Mouse (Mus musculus) brown adipose tissue, adult 24 weeks (tissue): ENCODE measurements around the gene Ptpn6. TPM values are rescaled to one million over a fixed set of nuclear protein-coding genes. Genes with fewer than 3 reads are reported as not detected.
A peak's percentile ranks its signal among the peaks of the same experiment; 100 is the strongest.

Experiments
- H3K27ac ChIP-seq: fragments of 200-500 bp; replicated peaks from 2 replicates; pipeline ENCODE4 v1.5.1; 2012; ENCODE audit warnings: low read depth, mild to moderate bottlenecking, low read length
- H3K4me1 ChIP-seq: fragments of 200-500 bp; 2 replicates; pipeline ENCODE4 v1.6.1; 2012; ENCODE audit warnings: low read length, mixed read lengths; ENCODE audit not compliant: control insufficient read depth, insufficient read depth, insufficient read length
- H3K4me3 ChIP-seq: fragments of 200-500 bp; 2 replicates; pipeline ENCODE4 v1.5.1; 2012; ENCODE audit warnings: low read depth, mild to moderate bottlenecking, low read length, moderate library complexity; ENCODE audit not compliant: insufficient read depth
- polyA plus RNA-seq: library from polyadenylated mRNA; stranded (reverse); fragments of >200 nt; gene quantifications from 2 replicates; pipeline ENCODE4 v1.2.4, GENCODE M21; 2012; ENCODE audit not compliant: missing spikeins, insufficient read depth, insufficient read length

Ptpn6 gene
- polyA plus RNA-seq, 1 experiment: 13.5 TPM

DNA sequence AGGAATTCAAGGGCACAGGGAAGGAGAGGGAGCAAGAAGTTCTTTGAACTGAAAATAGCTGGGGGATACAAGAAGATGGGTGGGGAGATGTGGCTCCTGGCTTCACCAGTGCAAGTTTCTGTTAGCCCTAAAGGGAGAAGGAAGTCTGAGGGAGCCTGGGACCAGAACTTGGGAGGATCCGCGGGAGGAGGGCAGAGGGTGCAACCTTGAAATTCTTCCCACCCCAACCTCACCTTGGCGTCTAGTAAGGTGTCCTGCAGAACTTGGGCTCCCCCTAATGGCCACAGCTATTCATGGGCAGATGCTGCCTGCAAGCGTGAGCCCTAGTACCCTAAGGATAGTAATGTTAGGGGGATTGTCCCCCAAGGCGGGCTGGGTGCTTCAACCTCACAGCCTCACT, 20.7 kb upstream of the Ptpn6 start:
- Histone ChIP-seq H3K27ac (peak overlapping the region; percentile 79), H3K4me1 (peaks cover 11% of the 10 kb centered on the region), H3K4me3 (no peak overlapping the region)

DNA sequence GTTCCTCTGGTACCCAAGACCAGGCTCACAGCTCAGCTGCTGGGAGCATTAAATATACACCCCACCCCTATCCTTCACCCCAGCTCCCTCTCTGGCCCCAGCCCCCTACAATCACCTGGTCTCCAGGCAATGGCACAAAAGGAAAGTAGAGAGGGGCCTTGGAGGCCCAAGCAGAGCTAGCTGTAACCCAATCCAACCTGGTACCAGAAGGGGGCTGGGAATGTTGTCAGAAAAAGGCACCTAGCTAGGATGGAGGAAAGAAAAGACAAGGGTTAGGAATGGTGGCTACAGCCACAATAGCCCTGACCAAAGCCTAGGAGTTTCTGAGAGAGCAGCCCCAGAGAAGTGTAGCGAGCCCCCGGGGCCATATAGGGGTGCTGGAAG, 20.3 kb upstream of the Ptpn6 start:
- peak overlapping the region; percentile 79 for H3K27ac ChIP-seq
- H3K4me1 ChIP-seq: peaks cover 11% of the 10 kb centered on the region
- no peak overlapping the region for H3K4me3 ChIP-seq

DNA sequence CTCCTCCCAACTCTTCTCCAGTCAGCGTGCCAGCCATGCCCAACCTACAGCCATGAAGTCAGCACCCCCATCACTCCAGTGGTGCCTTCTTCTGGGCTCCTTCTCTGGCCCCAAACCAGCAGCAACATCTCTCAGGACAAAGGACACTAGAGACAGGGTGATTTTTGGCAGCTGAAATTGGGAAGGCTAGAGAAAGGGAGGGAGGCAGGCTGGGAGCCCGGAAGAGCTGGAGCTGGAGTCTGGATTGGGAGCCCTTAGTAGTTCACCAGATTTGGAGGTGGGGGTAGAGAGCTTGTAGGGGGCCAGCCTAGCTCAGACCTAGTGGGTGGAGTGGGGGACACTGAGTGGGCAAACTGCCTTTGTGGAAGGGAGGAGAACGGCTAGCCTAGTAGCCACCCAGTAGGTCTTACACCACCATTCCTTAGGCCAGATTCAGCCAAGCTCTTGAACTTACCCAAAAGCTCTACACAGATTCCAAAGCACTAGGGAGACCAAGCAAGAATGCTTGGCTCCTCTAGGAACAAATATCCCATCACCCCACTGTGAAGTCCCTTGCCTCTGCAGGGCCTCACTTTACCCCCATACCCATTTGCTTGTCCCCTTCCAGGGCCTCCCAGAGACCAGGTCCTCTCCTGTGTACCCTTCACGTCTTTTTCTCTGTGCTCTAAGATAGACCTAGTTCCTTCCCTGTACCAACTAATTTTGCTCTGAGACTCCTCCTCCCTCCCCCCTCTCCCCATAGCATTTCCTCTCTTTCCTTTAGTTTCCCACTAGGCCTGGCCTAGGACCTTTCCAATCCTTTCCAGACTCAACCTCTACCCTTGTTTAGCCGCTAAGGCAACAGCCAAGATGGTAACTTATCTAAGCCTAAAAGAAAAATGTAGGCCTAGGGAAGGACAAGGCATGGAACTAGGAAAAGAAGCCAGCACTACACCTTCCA, 19.7 kb upstream of the Ptpn6 start:
- Histone ChIP-seq H3K4me3 (peak overlapping the region; percentile 72), H3K27ac (peak overlapping the region; percentile 86), H3K4me1 (peaks cover 13% of the 10 kb centered on the region)

DNA sequence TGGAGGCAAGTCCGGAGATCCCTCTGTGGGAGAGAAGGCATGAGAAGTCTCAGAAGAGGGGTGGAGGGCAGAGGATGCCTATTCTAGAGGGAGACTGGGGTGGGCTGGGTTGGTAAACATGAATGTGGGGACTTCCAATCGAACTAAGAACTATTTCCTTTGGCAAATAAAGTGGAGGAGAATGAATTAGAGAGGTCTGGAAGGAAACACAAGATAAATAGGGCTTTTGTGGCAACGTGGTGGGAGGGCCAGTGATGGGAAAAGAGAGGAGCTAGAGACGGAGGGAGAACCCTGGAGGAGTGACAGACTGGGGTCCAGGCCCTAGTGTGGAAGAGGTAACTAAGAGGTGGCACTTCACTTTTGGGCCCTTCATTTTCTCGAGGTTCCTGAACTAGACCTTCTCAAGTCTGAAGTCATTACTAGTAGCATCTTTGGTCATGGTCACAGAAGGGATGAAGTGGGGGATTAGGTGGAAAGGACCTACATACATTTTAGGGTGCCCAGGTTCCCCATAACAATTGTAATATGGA, 18.9 kb upstream of the Ptpn6 start:
- H3K4me1 ChIP-seq: peaks cover 13% of the 10 kb centered on the region
- H3K27ac ChIP-seq: peak overlapping the region; percentile 39
- peak overlapping the region; percentile 72 for H3K4me3 ChIP-seq

DNA sequence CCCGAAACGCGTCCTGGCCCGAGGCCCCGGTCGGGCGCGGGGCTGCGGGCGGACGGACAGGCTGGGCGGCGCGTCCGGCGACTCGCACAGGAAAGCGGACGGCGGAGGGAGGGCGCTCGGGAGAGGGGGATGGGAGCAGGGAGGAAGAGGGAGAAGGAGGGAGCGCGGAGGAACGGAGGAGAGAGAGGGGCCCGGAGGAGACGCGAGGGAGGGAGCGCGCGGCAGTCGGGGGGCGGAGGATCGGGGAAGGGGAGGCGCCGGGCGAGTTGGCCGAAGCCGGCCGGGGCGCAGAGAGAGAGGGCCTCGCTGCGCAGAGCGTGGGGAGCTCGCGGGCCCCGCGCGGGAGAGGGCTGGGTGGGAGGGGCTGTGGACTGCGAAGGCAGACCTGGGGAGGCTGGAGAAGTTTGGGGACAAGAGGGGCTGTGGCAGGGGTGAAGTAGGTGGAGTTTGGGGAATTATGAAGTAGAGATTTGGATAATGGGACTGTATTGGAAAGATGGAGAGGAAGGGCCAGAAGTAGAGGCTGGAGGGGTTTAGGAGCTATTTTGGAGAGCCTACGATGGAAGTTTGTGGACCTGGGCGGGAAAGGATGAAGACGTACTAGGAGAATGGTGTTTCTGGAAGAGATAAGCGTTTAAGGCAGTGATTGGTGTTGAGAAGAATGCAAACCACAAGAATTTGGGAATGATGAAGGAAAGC, 18.3 kb upstream of the Ptpn6 start:
- Histone ChIP-seq H3K27ac (peak overlapping the region; percentile 55), H3K4me3 (peak overlapping the region; percentile 72), H3K4me1 (peaks cover 13% of the 10 kb centered on the region)

DNA sequence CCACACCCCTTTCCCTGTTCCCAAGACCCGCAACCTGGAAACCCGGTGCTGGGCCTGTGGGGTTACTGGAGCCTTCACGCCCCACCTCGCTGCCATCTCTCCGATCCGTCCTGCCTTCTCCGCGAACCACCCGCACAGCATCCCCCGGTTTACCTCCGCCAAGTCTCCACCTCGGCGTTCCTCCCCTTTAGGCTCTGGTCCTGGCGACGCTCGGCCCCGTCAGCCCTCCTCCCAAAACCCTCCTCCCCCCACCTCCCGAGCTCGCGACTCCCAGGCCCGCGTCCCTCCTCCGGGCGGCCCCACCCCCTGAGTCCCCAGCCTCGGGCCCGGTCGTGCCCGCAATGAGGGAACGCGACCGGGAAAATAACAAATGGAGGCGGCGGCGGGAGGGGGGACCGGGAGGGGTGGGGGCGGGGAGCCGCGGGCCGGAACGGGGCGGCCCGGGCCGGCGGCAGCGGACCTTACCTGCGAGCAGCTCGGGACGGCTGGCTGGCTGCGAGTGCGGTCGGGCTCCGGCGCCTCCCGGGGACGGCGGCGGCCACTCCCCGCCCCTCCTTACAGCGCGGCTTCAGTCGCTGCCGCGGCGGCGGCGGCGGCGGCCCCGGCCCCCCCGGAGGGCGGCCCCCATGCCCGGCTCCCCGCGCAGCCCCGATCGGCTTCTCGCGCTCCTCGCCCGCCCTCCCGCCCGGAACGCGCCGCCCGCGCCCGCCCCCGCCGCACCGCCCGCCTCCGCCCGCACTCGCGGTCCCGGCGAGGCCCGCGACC, 17.5 kb upstream of the Ptpn6 start, which contains the start of the genes Gm45234 and Atn1:
Gm45234 (minus strand) TSS at position 191 of the 765 bp plus-strand sequence.
Atn1 (minus strand) TSS at position 694 of the 765 bp plus-strand sequence.
- H3K27ac ChIP-seq: peak within 1 kb of the TSS; percentile 77
- peaks cover 13% of the 10 kb centered on the region for H3K4me1 ChIP-seq
- H3K4me3 ChIP-seq: peak within 1 kb of the TSS; percentile 85

DNA sequence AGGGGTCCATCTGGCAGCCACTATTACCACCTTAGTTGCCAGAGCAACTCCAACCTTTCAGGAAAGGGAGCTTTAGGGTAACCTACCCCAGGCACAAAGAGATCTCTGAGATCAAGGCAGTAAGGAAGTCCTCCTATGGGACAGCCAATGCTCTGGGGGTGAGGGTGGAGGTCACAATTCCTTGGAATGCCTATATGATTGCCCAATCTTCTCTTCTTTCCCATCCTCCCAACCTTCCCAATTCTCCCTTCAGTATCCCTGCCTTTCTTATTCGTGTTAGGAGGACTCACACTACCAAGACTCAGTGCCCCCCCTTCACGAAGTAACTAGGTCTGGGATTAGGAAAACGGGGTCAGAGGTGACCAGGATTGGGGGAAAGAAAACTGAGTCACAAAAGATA, 16.8 kb upstream of the Ptpn6 start:
- Histone ChIP-seq H3K4me1 (peaks cover 13% of the 10 kb centered on the region), H3K4me3 (peak overlapping the region; percentile 85), H3K27ac (peak overlapping the region; percentile 77)

DNA sequence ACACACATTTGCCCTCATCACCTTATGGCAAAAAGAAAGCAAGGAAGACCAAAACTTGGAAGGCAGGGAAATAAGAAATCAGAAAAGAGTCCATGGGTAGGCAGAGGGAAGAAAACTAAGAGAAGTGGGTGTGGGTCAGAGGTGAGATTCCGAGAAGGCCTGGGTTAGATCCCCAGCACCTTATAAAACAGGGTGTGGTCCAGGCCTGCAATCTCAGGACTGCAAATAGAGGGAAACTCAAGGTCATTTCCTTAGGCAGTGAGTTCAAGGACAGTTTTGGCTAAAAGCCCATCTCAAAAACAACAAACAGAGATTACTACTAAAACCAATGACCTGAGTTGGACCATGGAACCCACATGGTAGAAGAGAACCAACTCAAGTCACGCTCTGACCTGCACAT, 15.3 kb upstream of the Ptpn6 start:
- Histone ChIP-seq H3K4me1 (peaks cover 13% of the 10 kb centered on the region), H3K4me3 (no peak overlapping the region), H3K27ac (0 out of 2 replicates have a peak overlapping the region, but pooled peaks have one; percentile 24)

DNA sequence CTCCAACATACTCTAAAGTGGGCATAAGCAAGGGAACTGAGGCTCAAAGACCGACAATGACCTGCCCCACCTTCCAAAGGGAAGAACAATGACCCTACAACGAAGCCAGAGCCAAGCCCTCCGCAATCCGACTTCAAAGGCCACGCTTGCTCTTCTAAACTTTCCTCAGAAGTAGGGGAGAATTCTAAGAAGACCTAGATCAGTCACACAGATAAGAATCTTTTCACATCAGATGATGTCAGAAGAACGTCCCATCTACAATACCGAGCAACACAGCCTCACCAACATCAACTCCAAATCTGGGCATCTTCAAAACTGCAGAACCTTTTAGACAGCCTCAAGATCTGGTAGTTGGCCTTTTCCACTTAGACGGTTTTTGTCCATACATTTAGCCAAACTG, 11.9 kb upstream of the Ptpn6 start:
- H3K4me3 ChIP-seq: no peak overlapping the region
- H3K27ac ChIP-seq: no peak overlapping the region
- H3K4me1 ChIP-seq: peaks cover 3% of the 10 kb centered on the region

DNA sequence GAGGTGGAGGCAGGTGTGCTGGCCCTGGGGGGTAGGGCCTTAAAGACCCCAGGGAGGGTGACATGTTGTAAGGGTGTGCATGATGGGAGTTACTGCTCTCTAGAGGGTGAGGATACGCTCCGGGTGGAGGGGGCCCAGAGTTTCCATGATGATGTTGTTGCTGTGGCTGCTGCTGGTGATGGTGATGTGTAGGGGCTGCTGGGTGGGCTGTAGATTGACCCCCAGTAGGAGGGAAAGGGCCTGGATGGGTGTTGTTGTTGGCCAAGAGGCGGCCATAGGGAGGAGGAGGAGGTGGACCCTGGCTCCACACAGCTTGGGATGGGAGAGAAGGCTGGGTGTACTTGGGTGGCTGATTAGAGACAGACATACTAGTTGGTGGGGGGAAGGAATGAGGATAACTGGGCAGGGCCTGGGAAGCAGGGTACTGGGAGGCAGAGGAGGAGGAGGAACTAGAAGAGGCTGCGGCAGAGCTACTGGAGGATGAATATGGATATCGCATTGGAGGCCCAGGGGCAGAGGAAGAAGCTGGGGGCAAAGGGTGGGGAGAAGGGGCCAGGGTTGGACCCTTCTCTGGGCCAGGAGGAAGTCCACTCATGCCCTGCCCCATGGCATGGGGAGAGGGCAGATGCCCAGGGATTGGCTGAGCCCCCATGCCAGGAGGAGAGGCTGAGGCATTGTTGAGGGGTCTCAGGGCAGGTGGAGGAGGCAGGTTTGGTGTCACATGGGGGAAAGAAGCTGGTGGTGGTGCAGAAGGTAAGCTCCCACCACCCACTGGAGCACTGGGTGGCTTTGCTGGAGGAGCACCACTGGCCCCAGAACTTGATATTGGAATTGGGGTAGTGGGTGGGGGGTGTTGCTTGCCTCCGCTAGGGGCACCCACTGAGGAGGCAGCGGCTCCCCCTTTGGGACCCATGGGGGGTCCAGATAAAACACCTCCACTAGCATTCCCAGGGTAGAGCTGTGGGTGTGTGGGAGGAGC, 8.4 kb upstream of the Ptpn6 start:
- peak overlapping the region; percentile 63 for H3K4me3 ChIP-seq
- H3K27ac ChIP-seq: no peak overlapping the region

DNA sequence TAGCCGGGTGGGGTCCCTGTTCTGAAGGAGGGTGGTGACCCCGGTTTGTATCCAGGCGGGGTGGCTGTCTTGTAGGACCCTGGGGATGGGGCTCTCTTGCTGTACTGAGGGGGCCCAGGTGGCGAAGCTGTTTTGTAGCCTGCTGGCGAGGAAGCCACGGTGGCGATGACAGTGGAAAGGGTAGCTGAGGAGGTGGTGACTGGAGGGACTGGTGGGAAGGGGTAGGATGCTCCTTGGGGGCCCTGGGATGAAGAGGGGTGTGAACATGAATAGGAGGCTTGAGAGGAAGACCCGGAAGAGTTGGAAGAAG, 7.7 kb upstream of the Ptpn6 start:
- no peak overlapping the region for H3K27ac ChIP-seq
- peak overlapping the region; percentile 63 for H3K4me3 ChIP-seq
- H3K4me1 ChIP-seq: peaks cover 3% of the 10 kb centered on the region; the same call in 1 of the 2 replicates

More for the DNA sequence above, 8.4 kb upstream of the Ptpn6 start:
- H3K4me1 ChIP-seq: peaks cover 3% of the 10 kb centered on the region; the same call in 1 of the 2 replicates

DNA sequence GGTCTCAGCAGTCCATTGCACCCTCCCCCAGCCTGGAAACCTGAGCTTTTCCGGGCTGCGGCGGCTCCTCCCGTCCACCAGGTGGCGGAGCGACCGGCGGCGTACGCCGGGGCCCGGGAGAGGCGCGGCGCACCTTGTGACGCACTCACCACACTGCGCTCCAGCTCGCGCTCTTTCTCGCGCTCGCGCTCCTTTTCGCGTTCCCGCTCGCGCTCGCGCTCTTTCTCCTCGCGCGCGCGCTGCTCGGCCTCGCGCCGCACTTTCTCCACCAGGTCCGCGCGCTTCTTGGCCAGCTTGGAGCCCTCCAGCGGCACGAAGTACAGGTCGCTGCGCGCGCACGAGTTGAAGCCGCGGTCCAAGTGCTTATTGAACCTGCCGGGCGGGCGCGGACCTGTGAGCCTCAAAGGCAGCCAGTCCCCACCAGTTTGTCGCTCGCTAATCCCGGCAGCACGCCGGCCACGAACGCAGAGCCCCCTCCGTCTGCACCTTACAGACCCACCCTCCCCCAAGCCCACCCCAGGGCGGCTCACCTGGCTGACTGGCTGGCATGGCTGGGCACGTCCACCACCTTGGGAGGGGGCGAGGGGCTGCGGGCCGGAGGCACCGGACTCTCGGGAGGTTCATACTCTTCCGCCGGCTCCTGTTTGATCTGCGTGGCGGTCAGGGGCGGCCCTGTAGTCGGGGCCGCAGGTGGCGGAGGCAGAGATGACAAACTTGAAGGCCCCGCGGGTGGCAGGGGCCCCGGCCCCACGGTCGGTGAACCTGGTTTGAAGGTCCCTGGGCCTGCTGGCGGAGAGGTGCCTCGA, 7.2 kb upstream of the Ptpn6 start:
- peak overlapping the region; percentile 64 for H3K27ac ChIP-seq
- H3K4me3 ChIP-seq: peak overlapping the region; percentile 63
- H3K4me1 ChIP-seq: peaks cover 3% of the 10 kb centered on the region; the same call in 1 of the 2 replicates

DNA sequence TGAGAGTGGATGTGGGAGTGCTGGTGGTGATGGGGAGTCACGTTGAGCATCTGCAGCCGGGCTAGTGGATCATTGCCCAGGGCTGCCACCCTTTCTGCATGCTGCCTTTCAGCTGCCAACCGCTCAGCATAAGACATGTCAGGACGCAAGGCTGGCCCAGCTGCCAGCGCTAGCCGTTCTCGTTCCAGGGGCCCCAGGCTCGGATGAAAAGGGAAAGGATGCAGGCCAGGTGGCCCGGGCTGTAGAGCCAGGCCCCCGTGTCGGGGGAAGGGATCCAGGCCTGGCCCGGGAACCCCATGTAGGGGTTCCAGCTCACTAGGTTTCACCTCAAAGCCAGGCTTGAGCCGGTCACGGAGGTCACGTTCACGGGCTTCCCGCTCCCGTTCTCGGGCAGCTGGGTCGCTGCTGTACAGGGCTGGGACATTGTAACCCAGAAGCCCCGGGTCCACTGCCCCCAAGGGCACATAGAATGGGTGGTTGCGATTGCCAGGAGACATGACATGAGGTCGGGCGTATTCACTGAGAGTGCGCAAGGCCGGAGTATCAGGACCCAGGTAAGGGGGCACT, 6.3 kb upstream of the Ptpn6 start:
- H3K27ac ChIP-seq: peak overlapping the region; percentile 27; the same call in 1 of the 2 replicates

More for the DNA sequence above, 6.3 kb upstream of the Ptpn6 start:
- Histone ChIP-seq H3K4me3 (peak overlapping the region; percentile 41), H3K4me1 (peaks cover 6% of the 10 kb centered on the region; the same call in 1 of the 2 replicates)
